Mouse (Mus musculus): ENCODE measurements around the gene Mthfr. TPM values are rescaled to one million over a fixed set of nuclear protein-coding genes. Genes with fewer than 3 reads are reported as not detected.

Gene Mthfr
- polyA plus RNA-seq, 1 experiment from 2014 or later, result 14.6 TPM

DNA sequence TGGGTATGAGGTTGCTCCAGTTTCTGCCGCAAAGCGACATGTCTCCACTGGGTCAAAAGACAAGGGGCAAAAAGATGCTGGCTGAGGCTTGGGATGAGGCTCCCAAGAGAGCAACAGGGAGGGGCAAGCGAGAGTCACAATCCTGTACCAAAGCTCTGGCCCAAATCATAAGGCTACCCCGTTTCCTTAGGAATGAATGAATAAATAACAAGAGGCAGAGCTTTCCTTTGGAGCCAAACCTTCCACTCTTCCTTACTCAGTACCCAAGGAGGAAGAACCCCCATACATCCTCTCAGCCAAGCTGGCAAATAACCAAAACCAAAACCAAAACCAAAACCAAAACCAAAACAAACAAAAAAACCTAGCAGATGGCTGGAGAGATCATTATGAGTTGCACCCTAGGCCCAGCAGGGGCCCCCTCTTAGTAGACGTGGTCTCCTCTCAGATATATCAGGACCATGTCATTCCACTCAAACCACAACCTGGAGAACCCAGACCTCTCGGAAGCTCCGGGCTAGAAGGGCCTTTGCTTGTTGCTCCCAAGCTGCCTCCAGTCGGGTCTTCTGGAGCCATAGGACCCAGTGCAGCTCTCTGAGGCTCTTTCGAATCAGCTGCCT lies 30.8 kb downstream of the Mthfr start:
- TF ChIP-seq CTCF (IDR thresholded peaks at IDR 0.05; ENCODE audit: low read depth), result no peak
- no peaks in the 10 kb centered on the region for H3K36me3 ChIP-seq (ENCODE audit: insufficient read depth, low read length)
- WGBS, result 82% methylated on average over 9 of the region's 9 CpGs

DNA sequence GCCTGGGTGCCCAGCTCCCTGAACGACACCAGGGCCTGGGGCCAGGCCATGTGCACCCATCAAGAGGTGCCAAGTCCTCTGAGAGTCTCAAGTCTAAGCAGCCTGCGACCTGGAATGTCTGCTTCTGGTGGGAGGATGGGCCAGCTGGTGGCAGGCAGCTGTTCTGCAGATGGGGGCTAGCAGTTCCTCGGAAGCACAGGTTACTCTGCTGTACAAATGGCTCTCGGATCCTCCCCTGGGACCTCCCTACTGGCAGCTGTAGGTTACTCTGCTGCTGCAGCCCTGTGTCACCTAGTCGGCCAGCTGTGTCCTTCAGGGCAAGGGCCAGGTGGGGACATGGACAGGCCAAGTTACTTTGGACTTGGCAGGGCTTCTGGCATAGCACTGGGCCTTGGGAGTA lies 32.6 kb downstream of the Mthfr start:
- no peak overlapping the region for H3K4me3 ChIP-seq (replicated peaks; ENCODE audit: low read depth, low read length)
- H3K9me3 ChIP-seq (replicated peaks; ENCODE audit: low read length), result no peaks in the 10 kb centered on the region
- no peaks in the 10 kb centered on the region for H3K36me3 ChIP-seq (ENCODE audit: insufficient read depth, low read length)
- DNase-seq (ENCODE audit: low spot score) (no peak), ATAC-seq (replicated peaks; ENCODE audit: low FRiP score, low read depth) (no peak; the same call in 1 of the 2 replicates)
- no peak overlapping the region for H3K27ac ChIP-seq
- TF ChIP-seq CTCF (IDR thresholded peaks at IDR 0.05; ENCODE audit: low read depth), result no peak
- no peaks in the 10 kb centered on the region for H3K27me3 ChIP-seq (ENCODE audit: insufficient read depth, low read length)
- no peak overlapping the region for H3K9ac ChIP-seq (ENCODE audit: low read depth, low read length)
- H3K4me2 ChIP-seq (ENCODE audit: low read length), result no peak overlapping the region
- H3K4me1 ChIP-seq (replicated peaks; ENCODE audit: insufficient read depth, low read length), result peaks cover 2% of the 10 kb centered on the region
- WGBS, result 29% methylated on average over 5 of the region's 5 CpGs

More for the DNA sequence above, 30.8 kb downstream of the Mthfr start:
- Histone ChIP-seq H3K4me3 (replicated peaks; ENCODE audit: low read depth, low read length) (no peak overlapping the region), H3K27ac (no peak overlapping the region), H3K4me1 (replicated peaks; ENCODE audit: insufficient read depth, low read length) (peaks cover 9% of the 10 kb centered on the region), H3K9me3 (replicated peaks; ENCODE audit: low read length) (no peaks in the 10 kb centered on the region), H3K27me3 (ENCODE audit: insufficient read depth, low read length) (no peaks in the 10 kb centered on the region), H3K4me2 (ENCODE audit: low read length) (no peak overlapping the region), H3K9ac (ENCODE audit: low read depth, low read length) (no peak overlapping the region)
- DNase-seq (ENCODE audit: low spot score) (no peak), ATAC-seq (replicated peaks; ENCODE audit: low FRiP score, low read depth) (no peak)

GRCm38 (mm10) chr4:148074521-148075189 lies 35.8 kb downstream of the Mthfr start:
- peak; percentile 68 for TF ChIP-seq CTCF (IDR thresholded peaks at IDR 0.05; ENCODE audit: low read depth)
- Histone ChIP-seq H3K36me3 (ENCODE audit: insufficient read depth, low read length) (no peaks in the 10 kb centered on the region), H3K27ac (no peak overlapping the region), H3K4me2 (ENCODE audit: low read length) (peak overlapping the region; percentile 48), H3K9me3 (replicated peaks; ENCODE audit: low read length) (no peaks in the 10 kb centered on the region), H3K9ac (ENCODE audit: low read depth, low read length) (no peak overlapping the region), H3K4me3 (replicated peaks; ENCODE audit: low read depth, low read length) (no peak overlapping the region), H3K4me1 (replicated peaks; ENCODE audit: insufficient read depth, low read length) (no peaks in the 10 kb centered on the region), H3K27me3 (ENCODE audit: insufficient read depth, low read length) (no peaks in the 10 kb centered on the region)
- ATAC-seq (replicated peaks; ENCODE audit: low FRiP score, low read depth) (no peak), DNase-seq (ENCODE audit: low spot score) (peak; percentile 68)
- WGBS, result 46% methylated on average over 17 of the region's 17 CpGs

DNA sequence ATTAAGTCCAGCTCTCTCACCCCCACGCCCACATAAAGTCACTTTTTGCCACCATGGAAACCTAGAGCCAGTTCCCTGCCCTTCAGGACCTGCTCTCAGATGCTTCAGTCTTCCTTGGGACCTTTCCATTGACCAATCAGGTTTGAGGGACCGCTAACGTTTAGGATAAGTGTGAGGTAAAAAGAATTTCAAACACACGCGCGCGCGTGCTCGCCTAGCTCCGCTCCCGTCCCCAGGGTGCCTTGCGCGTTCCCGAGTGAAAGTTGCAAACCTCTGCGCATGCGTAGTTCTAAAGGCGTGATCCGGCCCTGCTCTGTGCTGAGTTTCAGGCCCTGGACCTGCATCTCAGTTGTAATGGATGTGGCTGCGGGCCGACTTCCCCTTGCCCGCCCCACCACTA lies 36.4 kb downstream of the Mthfr start:
- TF ChIP-seq CTCF (IDR thresholded peaks at IDR 0.05; ENCODE audit: low read depth), result no peak

DNA sequence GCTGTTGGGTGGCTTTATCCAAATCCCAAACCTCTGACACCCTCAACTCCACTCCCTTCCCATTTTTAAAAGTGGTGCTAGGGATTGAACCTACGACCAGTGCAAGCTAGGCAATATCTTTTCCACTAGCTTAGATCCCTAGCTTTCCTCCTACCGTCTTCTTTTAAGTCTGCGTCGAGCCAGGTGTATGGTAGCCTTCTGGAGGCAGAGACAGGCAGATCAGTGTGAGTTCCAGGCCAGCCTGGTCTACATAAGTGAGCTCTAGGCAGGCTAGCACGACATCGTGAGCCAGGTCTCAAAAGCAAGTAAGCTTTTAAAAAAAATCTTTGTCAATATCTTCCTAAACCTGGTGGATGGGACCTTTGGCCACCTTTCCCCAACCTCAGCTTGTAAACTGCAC lies 37.0 kb downstream of the Mthfr start:
- DNase-seq (ENCODE audit: low spot score), result no peak
- Histone ChIP-seq H3K9me3 (replicated peaks; ENCODE audit: low read length) (no peaks in the 10 kb centered on the region), H3K36me3 (ENCODE audit: insufficient read depth, low read length) (peaks cover 11% of the 10 kb centered on the region), H3K4me1 (replicated peaks; ENCODE audit: insufficient read depth, low read length) (no peaks in the 10 kb centered on the region), H3K4me2 (ENCODE audit: low read length) (no peak overlapping the region), H3K9ac (ENCODE audit: low read depth, low read length) (no peak overlapping the region), H3K27me3 (ENCODE audit: insufficient read depth, low read length) (no peaks in the 10 kb centered on the region), H3K27ac (no peak overlapping the region), H3K4me3 (replicated peaks; ENCODE audit: low read depth, low read length) (no peak overlapping the region)
- ATAC-seq (replicated peaks; ENCODE audit: low FRiP score, low read depth), result no peak
- TF ChIP-seq CTCF (IDR thresholded peaks at IDR 0.05; ENCODE audit: low read depth), result no peak
- 87% methylated on average over 6 of the region's 6 CpGs for WGBS

More for the DNA sequence above, 36.4 kb downstream of the Mthfr start:
- peak overlapping the region; percentile 48 for H3K4me2 ChIP-seq (ENCODE audit: low read length)
- H3K27ac ChIP-seq, result no peak overlapping the region
- no peaks in the 10 kb centered on the region for H3K9me3 ChIP-seq (replicated peaks; ENCODE audit: low read length)
- 0 out of 2 replicates have a peak overlapping the region, but pooled peaks have one; percentile 13 for H3K4me3 ChIP-seq (replicated peaks; ENCODE audit: low read depth, low read length)
- DNase-seq (ENCODE audit: low spot score), result peak; percentile 78
- H3K9ac ChIP-seq (ENCODE audit: low read depth, low read length), result no peak overlapping the region
- no peaks in the 10 kb centered on the region for H3K27me3 ChIP-seq (ENCODE audit: insufficient read depth, low read length)
- peaks cover 6% of the 10 kb centered on the region for H3K36me3 ChIP-seq (ENCODE audit: insufficient read depth, low read length)
- ATAC-seq (replicated peaks; ENCODE audit: low FRiP score, low read depth), result no peak
- WGBS, result 31% methylated on average over 21 of the region's 21 CpGs
- no peaks in the 10 kb centered on the region for H3K4me1 ChIP-seq (replicated peaks; ENCODE audit: insufficient read depth, low read length)

DNA sequence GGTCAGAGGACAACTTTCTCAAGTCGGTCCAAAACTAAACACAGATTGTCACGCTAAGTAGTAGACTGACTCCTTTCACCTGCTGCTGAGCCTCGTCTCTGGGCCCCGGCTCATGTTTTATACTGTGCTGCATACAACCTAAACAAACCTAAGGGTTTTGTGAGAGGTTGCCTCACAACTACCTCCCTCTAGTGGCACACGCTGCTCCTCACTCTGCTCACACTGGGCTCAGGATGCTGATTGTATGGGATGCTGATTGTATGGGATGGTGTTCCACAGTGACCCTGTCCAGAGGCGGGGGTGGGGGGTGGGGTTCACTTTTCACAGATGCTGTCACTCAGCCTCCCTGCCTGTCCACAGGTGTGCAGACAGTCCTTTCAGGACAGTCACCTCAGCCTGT lies 40.3 kb downstream of the Mthfr start:
- H3K4me3 ChIP-seq (replicated peaks; ENCODE audit: low read depth, low read length), result no peak overlapping the region

More for the DNA sequence above, 40.3 kb downstream of the Mthfr start:
- H3K27ac ChIP-seq, result no peak overlapping the region
- TF ChIP-seq CTCF (IDR thresholded peaks at IDR 0.05; ENCODE audit: low read depth), result peak; percentile 44; the same call in 1 of the 2 replicates
- ATAC-seq (replicated peaks; ENCODE audit: low FRiP score, low read depth) (no peak), DNase-seq (ENCODE audit: low spot score) (no peak)
- H3K9me3 ChIP-seq (replicated peaks; ENCODE audit: low read length), result no peaks in the 10 kb centered on the region
- H3K9ac ChIP-seq (ENCODE audit: low read depth, low read length), result no peak overlapping the region
- H3K36me3 ChIP-seq (ENCODE audit: insufficient read depth, low read length), result peaks cover 17% of the 10 kb centered on the region
- H3K4me1 ChIP-seq (replicated peaks; ENCODE audit: insufficient read depth, low read length), result peaks cover 16% of the 10 kb centered on the region
- no peaks in the 10 kb centered on the region for H3K27me3 ChIP-seq (ENCODE audit: insufficient read depth, low read length)
- 67% methylated on average over 6 of the region's 6 CpGs for WGBS
- H3K4me2 ChIP-seq (ENCODE audit: low read length), result no peak overlapping the region

Measured in kidney, postnatal 0 days (tissue).